Mouse (Mus musculus): Measurements from ENCODE around the gene Foxk1.

Foxk1 gene

DNA sequence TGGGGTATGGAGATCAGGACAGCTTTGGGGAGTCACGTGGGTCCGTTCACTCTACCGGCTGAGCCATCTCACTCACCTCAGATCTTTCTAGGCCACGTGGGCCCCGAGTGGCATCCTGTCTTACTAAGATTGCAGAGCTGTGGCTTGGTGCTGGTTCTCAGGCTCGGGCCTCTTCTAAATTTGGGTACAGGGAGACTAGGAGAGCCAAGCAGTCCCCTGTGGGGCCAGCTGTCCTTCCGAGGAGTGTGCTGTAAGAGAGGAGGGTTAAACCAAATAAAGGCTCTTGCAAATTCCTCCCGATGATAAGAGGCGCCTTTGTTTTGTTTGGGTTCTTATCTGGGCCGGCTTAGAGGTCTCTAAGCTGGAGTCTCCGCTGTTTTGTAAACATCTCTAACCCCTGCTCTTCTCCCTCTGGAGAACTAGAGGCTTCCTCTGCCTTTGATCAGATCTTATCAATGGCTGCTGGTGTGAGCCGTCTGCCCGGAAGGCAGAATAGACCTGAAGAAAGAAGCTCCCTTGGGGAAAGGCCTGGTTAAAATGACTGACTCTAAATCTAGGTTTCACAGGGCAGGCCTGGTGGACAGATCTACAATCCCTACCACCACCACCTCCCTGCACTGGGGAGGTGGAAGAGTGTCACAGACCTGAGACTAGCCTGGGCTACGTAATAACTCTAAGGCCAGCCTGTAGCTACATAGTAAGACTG is 14.9 kb downstream of the Foxk1 start:
- in situ Hi-C loops (cut with MboI, MseI) = no loop called here

DNA sequence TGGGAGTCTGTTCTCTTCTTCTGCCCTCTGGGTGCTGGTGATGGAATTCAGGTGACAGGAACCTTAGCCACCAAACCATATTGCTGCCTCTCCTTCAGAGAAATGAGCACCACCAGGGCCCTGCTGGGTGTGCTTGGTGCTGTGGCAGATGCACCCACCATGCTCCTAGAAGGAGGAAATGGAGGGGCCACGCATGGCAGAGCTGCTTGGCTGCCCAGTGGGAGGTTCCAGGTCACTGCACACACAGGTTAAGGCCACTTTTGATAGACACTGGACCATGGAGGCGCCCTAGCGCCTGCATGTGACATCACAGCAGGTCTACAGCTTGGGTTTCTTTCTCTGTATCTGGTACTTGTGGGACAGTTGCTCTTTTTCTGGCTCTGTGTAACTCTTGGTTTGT is 15.8 kb downstream of the Foxk1 start:
- in situ Hi-C loops (cut with MboI, MseI) = no loop called here

DNA sequence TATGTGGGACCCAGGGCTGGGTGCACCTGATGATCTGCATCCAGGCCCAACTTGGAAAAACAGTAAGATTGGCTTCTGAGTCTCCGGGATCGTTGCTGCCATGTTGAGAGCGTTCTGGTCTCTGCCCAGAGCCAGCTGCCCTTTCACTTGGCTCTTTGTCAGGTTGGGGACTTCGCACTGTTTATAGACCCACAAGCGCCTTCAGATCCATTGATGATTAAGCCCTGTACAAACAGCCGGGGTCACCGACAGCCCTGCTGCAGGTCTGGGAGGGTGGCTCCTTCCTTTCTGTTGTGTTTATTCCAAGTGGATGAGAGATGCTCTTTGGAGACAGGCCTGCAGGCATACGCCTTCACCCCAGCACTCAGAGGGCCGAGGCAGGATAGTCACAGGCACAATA is 16.6 kb downstream of the Foxk1 start:
- in situ Hi-C loops (cut with MboI, MseI) = no loop called here

DNA sequence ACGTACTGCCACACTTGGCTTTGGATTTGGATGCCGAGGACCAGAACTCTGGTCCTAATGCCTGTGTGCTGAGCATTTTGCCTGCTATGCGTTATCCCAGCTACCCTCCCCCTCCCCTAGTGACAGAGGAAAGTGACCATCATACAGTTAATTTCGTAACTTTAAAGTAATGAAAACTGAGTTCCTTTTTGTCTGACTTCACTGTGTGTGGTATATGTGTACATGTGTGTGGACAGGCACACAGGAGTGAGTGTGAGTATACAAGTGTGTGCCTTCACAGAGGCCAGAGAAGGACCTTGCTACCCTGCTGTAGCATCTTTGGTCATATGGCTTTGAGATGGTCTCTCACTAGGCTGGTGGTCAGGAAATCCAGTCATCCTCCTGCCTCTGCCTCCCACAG is 17.1 kb downstream of the Foxk1 start:
- in situ Hi-C loops (cut with MboI, MseI) = no loop called here

DNA sequence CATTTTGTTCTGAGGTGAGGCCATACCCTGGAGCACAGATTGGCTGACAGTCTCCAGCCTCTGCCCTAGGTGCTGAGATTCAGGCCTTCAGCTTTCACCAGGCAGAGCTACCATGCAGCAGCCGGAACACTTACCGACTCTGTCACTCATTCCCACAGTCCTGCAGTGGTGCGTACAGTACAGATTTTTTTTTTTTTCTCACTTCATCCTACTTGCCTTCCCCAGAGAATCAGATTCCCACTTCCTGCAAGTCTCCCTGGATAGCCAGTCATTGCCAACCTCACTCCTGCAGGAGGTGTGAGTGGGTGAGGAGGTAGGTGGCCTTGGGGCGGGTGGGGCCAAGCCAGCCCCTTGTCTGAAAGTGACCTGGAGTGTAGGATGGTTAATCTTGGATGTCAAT is 19.0 kb downstream of the Foxk1 start:
- in situ Hi-C loops (cut with MboI, MseI) = no loop called here

DNA sequence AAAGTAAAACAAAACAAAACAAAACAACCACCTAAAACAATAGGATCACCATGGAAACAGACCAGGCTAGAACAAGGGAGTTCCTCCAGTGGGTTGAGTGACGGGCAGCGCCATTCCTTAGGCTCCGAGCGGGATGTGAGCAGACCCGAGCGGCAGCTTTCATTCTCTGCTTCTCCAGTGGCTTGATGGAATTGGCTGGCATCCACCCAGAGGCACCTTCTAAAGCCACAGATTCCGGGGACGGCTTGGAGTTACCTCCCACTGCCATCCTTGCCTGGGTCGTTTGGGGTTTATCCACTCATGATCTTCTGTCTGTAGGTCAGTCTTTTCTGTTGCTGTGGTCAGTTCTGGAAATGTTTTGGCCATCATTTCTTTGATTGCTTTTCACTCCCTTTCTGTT is 19.6 kb downstream of the Foxk1 start:
- in situ Hi-C loops (cut with MboI, MseI) = no loop called here

DNA sequence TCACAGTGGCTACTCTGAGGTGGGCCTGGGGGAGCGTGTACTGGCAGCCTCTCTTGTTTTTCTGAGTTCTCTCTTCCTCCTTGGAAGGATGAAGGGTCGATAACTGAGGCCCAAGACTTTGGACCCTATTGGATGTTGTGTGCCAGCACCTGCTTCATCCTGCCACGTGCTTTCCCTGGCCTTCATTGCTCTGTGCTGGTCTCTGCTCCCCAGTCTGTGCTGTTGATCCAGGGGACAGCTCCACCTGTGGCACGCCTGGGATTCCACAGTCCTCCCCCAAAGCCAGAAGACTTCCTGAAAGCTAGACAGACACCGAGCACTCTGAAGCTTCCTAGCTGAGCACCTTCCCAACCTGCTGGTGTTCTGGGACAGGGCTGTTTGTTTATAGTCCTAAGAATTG is 20.6 kb downstream of the Foxk1 start:
- in situ Hi-C loops (cut with MboI, MseI) = no loop called here

DNA sequence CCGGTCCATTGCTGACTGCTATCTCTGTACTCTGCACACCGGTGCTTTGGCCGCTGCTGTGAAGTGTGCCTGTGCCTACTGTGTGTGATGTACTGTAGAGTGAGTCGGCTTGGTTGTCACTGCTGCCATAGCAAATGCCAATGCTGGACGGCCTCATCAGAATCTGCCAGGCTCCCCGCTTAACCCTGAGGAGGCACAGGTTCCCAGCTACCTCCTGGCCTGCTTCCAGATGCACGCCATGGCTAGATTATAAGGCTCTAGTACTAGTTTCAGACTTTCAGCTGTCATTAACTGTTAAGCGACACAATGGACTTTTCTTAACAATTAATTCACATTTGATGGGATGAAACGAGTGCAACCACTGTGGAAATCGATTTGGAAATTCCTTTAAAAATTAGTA is 21.8 kb downstream of the Foxk1 start:
- in situ Hi-C loops (cut with MboI, MseI) = no loop called here

DNA sequence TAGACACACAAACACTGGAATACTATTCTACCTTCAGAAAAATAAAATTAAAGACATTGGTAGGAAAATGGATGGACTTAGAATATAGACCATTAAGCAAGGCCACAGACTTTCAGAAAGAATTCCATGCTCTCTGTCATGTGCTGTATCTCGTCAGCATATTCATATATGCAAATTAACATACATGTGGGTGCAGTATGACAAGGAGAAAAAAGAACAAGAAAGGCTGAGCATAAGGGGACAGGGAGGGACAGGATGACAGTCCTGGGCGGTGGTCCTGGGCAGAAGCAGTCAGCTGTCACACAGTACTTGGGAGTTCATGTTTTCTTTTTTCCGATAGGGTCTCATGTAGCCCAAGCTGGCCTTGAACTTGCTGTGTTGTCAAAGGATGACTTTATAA is 22.4 kb downstream of the Foxk1 start:
- in situ Hi-C loops (cut with MboI, MseI) = no loop called here

DNA sequence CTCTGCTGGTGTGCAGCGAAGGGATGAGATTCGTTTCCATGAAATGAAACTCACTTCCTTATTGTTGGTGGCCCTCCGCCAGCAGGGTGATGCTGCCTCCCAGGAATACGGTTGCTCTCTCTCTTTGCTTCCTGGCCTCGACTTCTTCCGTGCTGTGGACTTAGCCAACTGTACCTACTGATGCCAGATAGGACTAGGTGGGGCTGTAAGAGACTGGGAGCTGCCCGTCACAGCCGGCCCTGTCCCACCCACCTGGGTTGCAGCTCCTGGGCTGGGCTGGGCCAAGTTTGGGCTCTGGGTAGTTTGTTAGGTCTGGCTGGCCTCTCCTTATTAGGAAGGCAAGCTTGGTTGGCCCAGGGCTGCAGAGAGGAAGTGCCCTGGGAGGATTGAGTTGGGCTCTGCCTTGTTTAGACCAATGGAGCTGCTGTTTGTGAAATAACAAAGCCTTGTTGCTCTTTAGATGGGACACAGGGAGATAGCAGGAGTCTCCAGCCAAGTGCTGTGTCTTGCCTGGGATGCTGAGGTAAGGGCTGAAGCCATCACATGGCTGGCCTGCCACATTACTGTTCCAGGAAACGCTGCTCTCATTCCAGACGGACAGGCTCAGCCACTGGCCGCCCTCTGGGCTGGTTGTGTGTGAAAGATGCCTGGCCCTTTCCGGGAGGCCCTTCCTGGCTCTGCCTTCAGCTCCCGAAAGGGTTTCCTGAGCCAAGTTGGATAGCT is 23.5 kb downstream of the Foxk1 start:
- in situ Hi-C loops (cut with MboI, MseI) = no loop called here

DNA sequence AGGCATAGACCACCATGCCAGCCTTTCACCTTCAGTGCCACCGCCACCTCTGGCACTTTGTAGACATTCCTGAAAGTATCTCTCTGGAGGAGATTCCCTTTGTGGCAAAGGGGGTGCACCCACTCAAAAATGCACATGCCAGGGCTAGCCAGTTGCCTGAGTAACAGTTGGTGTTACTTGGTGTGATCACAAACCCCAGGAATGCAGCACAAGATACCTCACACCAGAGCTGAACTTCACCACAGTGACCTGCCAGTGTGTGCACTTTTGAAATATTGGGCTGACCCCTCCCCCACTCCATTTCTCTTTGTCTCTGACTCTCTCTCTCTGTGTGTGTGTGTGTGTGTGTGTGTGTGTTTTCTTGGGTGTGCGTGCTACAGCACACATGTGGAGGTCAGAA is 25.2 kb downstream of the Foxk1 start:
- in situ Hi-C loops (cut with MboI, MseI) = no loop called here

DNA sequence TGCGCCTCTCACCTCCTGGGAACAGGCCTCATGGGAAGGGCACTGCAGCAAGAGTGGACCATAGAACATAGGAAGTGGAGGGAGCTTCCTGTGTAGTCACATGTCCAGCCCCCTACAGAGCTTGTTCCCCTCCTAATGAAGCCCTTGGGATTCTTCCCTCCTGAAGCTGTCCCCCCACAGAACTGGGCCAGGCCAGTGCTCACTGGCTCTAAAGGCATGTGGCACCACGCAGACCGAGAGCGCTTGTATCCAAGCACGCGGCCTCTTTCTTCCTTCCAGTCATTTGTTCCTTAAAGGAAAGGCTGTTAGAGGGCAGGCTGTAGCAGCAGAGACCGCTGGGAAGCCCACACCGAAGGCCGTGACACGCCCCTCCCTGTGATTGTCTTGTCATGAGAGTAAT is 26.6 kb downstream of the Foxk1 start:
- in situ Hi-C loops (cut with MboI, MseI) = no loop called here

DNA sequence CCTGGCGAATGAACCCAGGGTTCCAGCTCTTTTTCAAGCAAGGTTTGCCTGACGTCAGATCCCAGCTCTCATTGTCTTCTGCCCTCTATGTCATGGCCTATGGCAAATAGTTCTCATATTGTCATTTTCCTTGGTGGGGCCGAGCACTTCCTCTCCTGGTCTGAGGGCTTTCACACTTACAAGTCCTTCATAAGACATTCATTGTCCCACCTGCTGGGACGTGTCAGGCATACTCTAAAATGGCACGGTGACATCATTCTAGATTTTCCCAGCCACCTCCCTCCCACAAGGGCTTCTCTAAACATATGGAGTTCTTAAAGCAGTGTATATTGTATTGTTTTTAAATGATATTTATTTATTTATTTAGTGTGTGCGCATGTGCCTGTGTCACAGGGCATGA is 27.4 kb downstream of the Foxk1 start:
- in situ Hi-C loops (cut with MboI, MseI) = no loop called here

DNA sequence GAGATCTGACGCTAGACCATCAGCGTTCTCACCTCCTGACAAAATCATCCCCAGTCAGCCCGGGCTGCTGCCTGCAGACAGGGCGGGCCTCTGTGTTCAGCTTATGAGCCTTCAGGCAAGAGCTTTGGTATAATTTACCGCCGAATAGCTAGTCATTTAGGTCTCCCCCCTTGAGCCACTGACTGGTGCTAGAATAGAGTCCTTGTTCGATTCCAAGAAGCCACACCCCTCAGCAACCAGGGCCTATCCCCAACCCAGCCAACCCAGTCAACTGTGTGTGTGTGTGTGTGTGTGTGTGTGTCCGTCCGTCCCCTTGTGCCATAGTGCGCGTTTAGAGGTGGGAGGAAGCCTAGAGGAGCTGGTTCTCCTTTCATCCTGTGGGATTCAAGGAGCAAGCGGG is 29.7 kb downstream of the Foxk1 start:
- in situ Hi-C loops (cut with MboI, MseI) = no loop called here

DNA sequence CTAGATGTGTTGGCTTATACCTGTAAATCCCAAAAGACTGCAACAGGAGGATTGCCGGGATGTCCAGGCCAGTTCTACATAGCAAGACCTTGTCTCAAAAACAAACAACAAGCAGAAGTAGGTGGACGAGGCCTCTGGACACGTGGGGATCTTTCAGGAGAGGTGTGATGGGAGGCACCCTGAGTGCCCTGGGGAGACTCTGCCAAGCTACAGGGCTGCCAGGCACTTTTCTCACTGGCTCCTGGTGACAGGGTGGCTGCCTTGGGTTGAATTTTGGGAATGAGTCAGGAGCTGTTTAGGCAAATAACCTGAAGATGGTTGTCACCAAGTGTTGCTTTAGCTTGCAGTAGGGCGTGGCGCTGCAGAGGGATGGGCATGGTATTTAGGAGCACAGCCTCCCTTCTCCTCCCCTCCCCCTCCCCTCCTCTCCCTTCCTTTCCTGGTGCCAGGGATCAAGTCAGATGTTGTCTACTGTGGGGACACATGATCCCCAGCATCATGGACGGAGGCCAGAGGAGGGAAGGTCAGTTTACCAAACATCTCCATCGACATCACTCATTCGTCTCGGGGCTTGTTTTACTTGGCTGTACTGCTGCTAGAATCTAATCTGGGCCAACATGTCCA is 30.6 kb downstream of the Foxk1 start:
- in situ Hi-C loops (cut with MboI, MseI) = no loop called here

DNA sequence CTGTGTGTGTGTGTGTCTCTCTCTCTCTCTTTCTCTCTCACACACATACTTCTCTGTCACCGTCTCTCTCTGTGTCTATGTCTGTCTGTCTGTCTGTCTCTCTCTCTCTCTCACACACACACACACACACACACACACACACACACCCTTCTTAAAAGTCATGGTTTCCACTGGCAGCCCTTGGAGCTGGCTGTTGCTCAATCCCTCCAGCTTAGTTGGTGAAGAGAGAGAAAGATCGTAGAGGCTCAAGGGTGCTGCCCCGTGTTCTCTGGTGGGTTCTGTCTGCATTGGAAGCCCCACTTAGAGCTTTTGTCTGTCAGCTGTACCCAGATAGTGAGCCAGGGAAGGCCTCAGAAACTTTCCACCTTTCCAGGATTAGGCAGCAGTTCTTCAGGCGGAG is 31.4 kb downstream of the Foxk1 start:
- in situ Hi-C loops (cut with MboI, MseI) = no loop called here

DNA sequence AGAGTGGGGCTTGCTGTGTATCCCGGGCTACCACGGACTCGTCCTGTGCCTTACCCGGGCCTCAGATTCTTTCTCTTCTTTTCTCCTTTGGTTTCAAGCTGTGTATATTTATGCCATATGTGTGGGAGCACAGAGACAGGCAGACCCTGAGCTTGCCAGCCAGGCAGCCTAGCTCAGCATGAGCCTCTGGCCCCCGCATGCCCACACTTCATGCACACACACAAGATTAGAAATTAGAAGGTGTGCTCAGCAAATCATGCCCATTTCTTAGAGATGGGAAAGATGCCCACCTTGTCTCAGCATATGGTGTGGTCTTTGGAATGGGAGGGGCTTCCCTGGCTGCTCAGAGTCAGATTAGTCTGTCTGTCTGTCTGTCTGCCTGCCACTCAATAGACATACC is 32.8 kb downstream of the Foxk1 start:
- in situ Hi-C loops (cut with MboI, MseI) = no loop called here

DNA sequence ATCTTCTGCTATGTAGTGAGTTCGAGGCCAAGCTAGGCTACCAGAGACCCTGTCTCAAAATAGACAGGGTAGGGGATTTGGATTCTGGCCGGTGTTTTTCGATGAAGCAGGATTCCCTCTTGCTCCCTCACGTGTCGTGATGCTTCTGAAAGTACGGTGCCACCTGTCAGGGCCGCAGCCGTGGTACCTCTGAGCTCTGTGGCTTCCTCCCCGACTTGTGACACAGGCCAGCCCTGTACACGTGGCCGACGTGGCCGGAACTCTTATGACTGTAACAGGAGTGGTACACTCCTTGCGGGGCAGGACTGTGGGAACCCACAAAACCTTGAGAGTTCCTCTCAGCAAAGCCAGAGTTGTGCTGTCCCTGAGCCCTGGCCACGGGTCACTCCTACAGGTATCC is 34.4 kb downstream of the Foxk1 start:
- in situ Hi-C loops (cut with MboI, MseI) = no loop called here

DNA sequence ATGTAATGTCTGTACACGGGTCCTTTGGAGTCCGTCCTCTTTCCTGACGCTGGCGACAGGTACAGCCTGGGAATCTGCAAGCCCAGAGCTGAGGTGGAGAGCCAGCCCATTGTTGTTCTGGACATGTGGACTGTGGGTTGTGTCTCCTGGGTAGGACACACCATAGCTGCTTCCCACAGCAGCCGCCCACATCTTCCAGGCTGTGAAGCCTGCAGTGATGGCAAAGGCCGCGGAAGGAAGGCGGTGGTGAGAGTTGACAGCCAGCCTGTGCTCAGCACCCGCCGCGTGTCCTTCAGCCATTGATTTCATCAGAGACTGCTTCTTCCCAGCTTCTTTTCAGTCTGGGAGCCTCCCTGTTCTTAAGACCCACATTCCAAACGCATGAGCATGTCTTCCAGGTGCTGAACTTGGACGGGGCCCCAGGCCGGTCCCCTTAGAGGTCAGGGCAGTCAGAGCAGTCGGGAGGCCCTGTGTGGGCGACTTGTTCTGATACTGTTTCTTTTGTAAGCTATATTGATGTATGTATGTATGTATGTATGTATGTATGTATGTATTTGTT is 37.2 kb downstream of the Foxk1 start:
- in situ Hi-C loops (cut with MboI, MseI) = no loop called here

DNA sequence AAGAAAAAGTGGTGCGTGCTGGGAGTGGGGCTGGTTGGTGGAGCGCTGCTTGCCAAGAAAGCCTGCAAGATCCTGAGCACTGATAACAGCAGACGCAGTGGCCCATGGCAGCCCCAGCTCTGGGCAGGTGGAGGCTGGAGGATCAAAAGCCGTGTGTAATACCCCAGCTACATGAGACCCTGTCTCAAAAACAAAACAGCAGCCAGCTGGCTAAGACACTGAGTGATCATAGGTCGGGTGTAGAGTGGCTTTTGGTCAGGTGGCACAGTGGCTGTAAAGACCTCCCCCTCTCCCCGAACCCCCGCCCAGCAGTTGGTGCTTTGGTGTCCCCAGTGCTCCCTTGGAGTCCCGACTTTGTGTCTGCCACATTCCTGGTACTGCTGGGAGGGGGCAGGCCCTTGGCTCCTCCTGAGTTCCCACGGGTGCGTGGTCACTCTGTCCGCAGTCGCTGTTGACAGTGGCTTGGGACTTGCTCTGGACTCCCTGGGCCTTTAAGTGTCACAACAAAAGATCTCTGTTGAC is 38.7 kb downstream of the Foxk1 start:
- in situ Hi-C loops (cut with MboI, MseI) = loop anchor here (5.0 kb wide), 2 partner anchors 33 to 73 kb away; no protein-coding TSS in a partner anchor

DNA sequence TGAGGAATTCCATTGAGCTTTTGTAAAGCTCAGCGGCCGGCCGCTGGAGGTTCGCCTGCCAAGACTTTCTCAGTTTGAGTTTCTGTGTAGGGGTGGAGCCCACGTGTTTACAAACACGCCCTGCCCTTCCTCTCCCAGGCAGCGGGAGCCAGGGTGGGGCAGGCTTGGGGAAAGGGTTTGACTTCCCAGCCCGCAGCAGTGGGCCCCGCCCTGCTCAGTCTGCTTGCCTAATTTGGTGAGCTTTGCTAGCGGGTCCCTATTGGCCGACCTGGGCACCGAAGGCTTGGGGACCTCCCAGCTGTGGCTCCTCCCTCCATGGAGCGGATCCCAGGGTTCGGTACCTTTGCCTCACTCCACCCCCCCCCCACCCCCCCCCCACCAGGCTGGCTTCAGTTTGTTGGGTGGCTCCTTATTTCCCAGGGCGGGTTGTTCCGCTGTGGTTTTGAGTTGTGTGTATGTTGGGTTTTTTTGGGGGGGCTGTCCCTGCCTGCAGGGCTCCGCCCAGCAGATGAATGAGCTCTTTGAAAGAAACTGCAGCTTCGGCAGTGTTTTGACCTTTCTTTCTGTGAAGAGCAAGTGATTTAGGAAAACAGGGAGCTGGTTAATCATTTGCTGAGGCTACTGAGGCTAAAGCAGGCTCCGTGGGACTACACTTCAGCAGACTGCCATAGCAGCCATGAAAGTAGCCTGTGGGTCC is 39.3 kb downstream of the Foxk1 start:
- in situ Hi-C loops (cut with MboI, MseI) = loop anchor here (5.0 kb wide), 2 partner anchors 33 to 73 kb away; no protein-coding TSS in a partner anchor

Measured in T-helper 2 cell (primary cell).